9 mouse cellular contexts compared by ENCODE assay signal in the genomic region with DNA sequence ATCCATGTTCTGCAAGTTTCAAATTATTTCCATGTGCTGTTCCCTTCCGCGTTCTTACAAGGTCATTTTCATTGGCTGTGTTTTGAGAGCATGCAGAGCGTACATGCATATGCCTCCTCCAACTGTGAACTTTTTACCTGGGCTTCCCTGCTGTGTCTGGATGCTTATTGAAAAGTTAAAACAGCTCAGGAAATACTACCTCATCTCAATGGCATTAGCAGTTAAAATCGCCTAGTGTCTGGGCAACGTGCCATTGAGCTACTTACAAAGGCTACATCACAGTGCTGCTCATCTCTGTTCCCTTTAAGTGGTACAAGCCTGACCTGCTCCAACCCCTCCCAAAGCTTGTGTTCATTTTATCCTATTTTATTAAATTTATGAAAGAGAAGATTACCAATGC.
DNase-seq lines count a peak whose midpoint lies in the region; TF ChIP-seq lines count a peak whose summit lies in the region.
"Had no signal": no experiment of that assay in that cellular context is flagged by ENCODE, and none has a peak within 500 bp of the region (broad histone marks: within the 10 kb centered on the region; RNA-seq: fewer than 3 reads in every experiment).

No protein-coding gene starts in this region.

- WGBS in heart, embryonic 10.5 days, result 70% methylated on average over 5 of the region's 5 CpGs

- H3K4me3 ChIP-seq in heart, embryonic 10.5 days, result no peak overlapping the region
- no peak overlapping the region for H3K4me3 ChIP-seq in embryonic fibroblast, embryonic 13.5 days (ENCODE audit: insufficient read depth, low read length)
- H3K4me3 ChIP-seq: liver, embryonic 13.5 days had no signal

- TF ChIP-seq POLR2A in embryonic fibroblast, embryonic 13.5 days (IDR thresholded peaks at IDR 0.05; ENCODE audit: low read depth, low read length), result no peak

- peak; percentile 44 to 58 for DNase-seq in heart, adult 18-20 months
- no peak for DNase-seq in heart, embryonic 10.5 days (ENCODE audit: low spot score)
- peak; percentile 45 for DNase-seq in adrenal gland, postnatal 10 days
- DNase-seq in kidney, postnatal 36 days, result peak; percentile 54 to 58
- DNase-seq in spleen, adult 18-20 months, result no peak
- no peak for DNase-seq in left cerebral cortex, adult 8-10 months (ENCODE audit: low spot score in 2 of 2)
- no peak for DNase-seq in left cerebral cortex, adult 11 months (ENCODE audit: low spot score)
- DNase-seq: liver, embryonic 13.5 days had no signal

- no peaks in the 10 kb centered on the region for H3K27me3 ChIP-seq in heart, embryonic 10.5 days (ENCODE audit: insufficient read depth, poor library complexity, severe bottlenecking)
- H3K27me3 ChIP-seq: liver, embryonic 13.5 days had no signal

- no peak for TF ChIP-seq CTCF in embryonic fibroblast, embryonic 13.5 days (IDR thresholded peaks at IDR 0.05; ENCODE audit: borderline replicate concordance, insufficient read depth, low read length)

- no peaks in the 10 kb centered on the region for H3K36me3 ChIP-seq in heart, embryonic 10.5 days
- H3K36me3 ChIP-seq: liver, embryonic 13.5 days had no signal

- no peaks in the 10 kb centered on the region for H3K9me3 ChIP-seq in heart, embryonic 10.5 days
- H3K9me3 ChIP-seq: liver, embryonic 13.5 days had no signal

- H3K4me1 ChIP-seq in heart, embryonic 10.5 days, result peaks cover 6% of the 10 kb centered on the region; the same call in 1 of the 2 replicates
- peaks cover 10% of the 10 kb centered on the region for H3K4me1 ChIP-seq in embryonic fibroblast, embryonic 13.5 days (ENCODE audit: control insufficient read depth, insufficient read depth, low read length)
- H3K4me1 ChIP-seq: liver, embryonic 13.5 days had no signal

- no peak overlapping the region for H3K27ac ChIP-seq in heart, embryonic 10.5 days
- H3K27ac ChIP-seq in embryonic fibroblast, embryonic 13.5 days (ENCODE audit: insufficient read depth, low read length), result peak overlapping the region; percentile 41; the same call in 1 of the 2 replicates
- H3K27ac ChIP-seq: liver, embryonic 13.5 days had no signal

Comparison
In these comparisons a context has a peak if more than half of its experiments do, and no peak if none do; other contexts are left out.
1. DNase-seq: peak in heart, adult 18-20 months (2 of 2), adrenal gland, postnatal 10 days (single experiment) and kidney, postnatal 36 days (2 of 2); none in heart, embryonic 10.5 days (single experiment), spleen, adult 18-20 months (0 of 2), left cerebral cortex, adult 8-10 months (0 of 2) and left cerebral cortex, adult 11 months (single experiment).